Mouse (Mus musculus) neural tube, embryonic 13.5 days (tissue): ENCODE results near the gene Ski. TPM values are rescaled to one million over a fixed set of nuclear protein-coding genes. Genes with fewer than 3 reads are reported as not detected.

ENCODE experiments used
- ATAC-seq: fragments of 200-750 bp; cut with Nextera tagmentation; 2 replicates; pipeline ENCODE4 v1.8.0; 2017; ENCODE audit warnings: low read depth, mild to moderate bottlenecking, moderate TSS enrichment, moderate library complexity
- H3K27ac ChIP-seq: fragments of 300-500 bp; sonication (generic); replicated peaks from 2 replicates; pipeline ENCODE4 v1.5.1; 2015; ENCODE audit warnings: moderate library complexity, mild to moderate bottlenecking, inconsistent platforms
- H3K27me3 ChIP-seq: fragments of 300-500 bp; sonication (generic); 2 replicates; pipeline ENCODE4 v1.6.1; 2015; ENCODE audit warnings: mild to moderate bottlenecking, inconsistent platforms
- H3K36me3 ChIP-seq: fragments of 300-500 bp; sonication (generic); 2 replicates; pipeline ENCODE4 v1.6.1; 2015; ENCODE audit warnings: mild to moderate bottlenecking, inconsistent platforms
- H3K4me1 ChIP-seq: fragments of 300-500 bp; sonication (generic); replicated peaks from 2 replicates; pipeline ENCODE4 v1.6.1; 2015; ENCODE audit warnings: inconsistent platforms
- H3K4me2 ChIP-seq: fragments of 300-500 bp; sonication (generic); 2 replicates; pipeline ENCODE4 v1.6.1; 2015; ENCODE audit warnings: inconsistent platforms, mild to moderate bottlenecking, moderate library complexity
- H3K4me3 ChIP-seq: fragments of 300-500 bp; sonication (generic); 2 replicates; pipeline ENCODE4 v1.5.1; 2015; ENCODE audit warnings: mild to moderate bottlenecking, inconsistent platforms
- H3K9ac ChIP-seq: fragments of 300-500 bp; sonication (generic); 2 replicates; pipeline ENCODE4 v1.6.1; 2015; ENCODE audit warnings: moderate library complexity, mild to moderate bottlenecking, inconsistent platforms
- H3K9me3 ChIP-seq: fragments of 300-500 bp; sonication (generic); 2 replicates; pipeline ENCODE4 v1.6.1; 2016; ENCODE audit warnings: inconsistent platforms
- WGBS: fragments of 180-500 bp; shearing (Covaris S2); methylation state at CpG from one replicate; pipeline ENCODE4 v1.1.7; 2015; 5-methylcytosine and 5-hydroxymethylcytosine counted together
- polyA plus RNA-seq: library from polyadenylated mRNA; unstranded; fragments of >200 nt; fragmentation: Nextera tagmentation; extraction: Ambion mirVana; gene quantifications from 2 replicates; pipeline ENCODE4 v1.2.1, GENCODE M21; 2015

Gene Ski
- polyA plus RNA-seq, 1 experiment from 2014 or later = 11.3 TPM

GRCm38 (mm10) chr4:155151221-155151788 is 71.1 kb downstream of the Ski start:
- peaks cover 29% of the 10 kb centered on the region for H3K4me1 ChIP-seq
- H3K9me3 ChIP-seq = no peaks in the 10 kb centered on the region
- H3K4me3 ChIP-seq = peak overlapping the region; percentile 43
- H3K36me3 ChIP-seq = peaks cover 22% of the 10 kb centered on the region
- no peak; the same call in 1 of the 2 replicates for ATAC-seq
- peak overlapping the region; percentile 77 for H3K9ac ChIP-seq
- H3K27ac ChIP-seq = peak overlapping the region; percentile 52; the same call in 1 of the 2 replicates
- H3K4me2 ChIP-seq = peak overlapping the region; percentile 85
- peaks cover 7% of the 10 kb centered on the region; the same call in 1 of the 2 replicates for H3K27me3 ChIP-seq
- WGBS = 47% methylated on average over 12 of the region's 12 CpGs

- Histone ChIP-seq H3K4me3 (peak overlapping the region; percentile 43), H3K9me3 (no peaks in the 10 kb centered on the region), H3K27ac (peak overlapping the region; percentile 52; the same call in 1 of the 2 replicates), H3K4me1 (peaks cover 35% of the 10 kb centered on the region), H3K9ac (peak overlapping the region; percentile 77), H3K36me3 (peaks cover 14% of the 10 kb centered on the region), H3K4me2 (peak overlapping the region; percentile 85), H3K27me3 (peaks cover 7% of the 10 kb centered on the region; the same call in 1 of the 2 replicates)
- ATAC-seq = peak; percentile 76
- 7% methylated on average over 72 of the region's 73 CpGs for WGBS
These were observed 71.9 kb downstream of the Ski start for GRCm38 (mm10) chr4:155150276-155151113.

GRCm38 (mm10) chr4:155149941-155150275 is 72.5 kb downstream of the Ski start:
- Histone ChIP-seq H3K4me3 (no peak overlapping the region), H3K4me1 (peaks cover 40% of the 10 kb centered on the region), H3K27me3 (peaks cover 7% of the 10 kb centered on the region; the same call in 1 of the 2 replicates), H3K9ac (no peak overlapping the region), H3K36me3 (peaks cover 8% of the 10 kb centered on the region; the same call in 1 of the 2 replicates), H3K9me3 (no peaks in the 10 kb centered on the region), H3K27ac (0 out of 2 replicates have a peak overlapping the region, but pooled peaks have one; percentile 52), H3K4me2 (peak overlapping the region; percentile 85)
- 75% methylated on average over 6 of the region's 6 CpGs for WGBS
- no peak for ATAC-seq

- Histone ChIP-seq H3K9me3 (no peaks in the 10 kb centered on the region), H3K36me3 (0 out of 2 replicates have a peak, but pooled peaks cover 6% of the 10 kb centered on the region), H3K4me1 (peaks cover 48% of the 10 kb centered on the region), H3K27me3 (peaks cover 7% of the 10 kb centered on the region; the same call in 1 of the 2 replicates), H3K4me2 (no peak overlapping the region), H3K9ac (no peak overlapping the region), H3K27ac (no peak overlapping the region), H3K4me3 (no peak overlapping the region)
- ATAC-seq = no peak
- 83% methylated on average over 8 of the region's 8 CpGs for WGBS
These were observed 73.3 kb downstream of the Ski start for GRCm38 (mm10) chr4:155148910-155149698.

- peaks cover 55% of the 10 kb centered on the region for H3K4me1 ChIP-seq
- ATAC-seq = no peak
These were observed 73.9 kb downstream of the Ski start for GRCm38 (mm10) chr4:155148453-155148852.

GRCm38 (mm10) chr4:155146107-155146823 is 76.1 kb downstream of the Ski start:
- WGBS = 69% methylated on average over 14 of the region's 14 CpGs
- H3K27ac ChIP-seq = no peak overlapping the region
- no peaks in the 10 kb centered on the region for H3K9me3 ChIP-seq

More at GRCm38 (mm10) chr4:155148453-155148852, 73.9 kb downstream of the Ski start:
- Histone ChIP-seq H3K4me2 (no peak overlapping the region), H3K27ac (no peak overlapping the region), H3K36me3 (0 out of 2 replicates have a peak, but pooled peaks cover 2% of the 10 kb centered on the region), H3K4me3 (no peak overlapping the region), H3K9ac (no peak overlapping the region), H3K27me3 (peaks cover 7% of the 10 kb centered on the region; the same call in 1 of the 2 replicates), H3K9me3 (no peaks in the 10 kb centered on the region)
- WGBS = 87% methylated on average over 4 of the region's 4 CpGs

GRCm38 (mm10) chr4:155144548-155145180 is 77.7 kb downstream of the Ski start:
- Histone ChIP-seq H3K4me3 (no peak overlapping the region), H3K27me3 (no peaks in the 10 kb centered on the region), H3K9me3 (no peaks in the 10 kb centered on the region), H3K27ac (peak overlapping the region; percentile 86), H3K4me2 (no peak overlapping the region), H3K36me3 (no peaks in the 10 kb centered on the region), H3K4me1 (peaks cover 44% of the 10 kb centered on the region), H3K9ac (no peak overlapping the region)
- no peak for ATAC-seq
- 36% methylated on average over 4 of the region's 4 CpGs for WGBS

More at GRCm38 (mm10) chr4:155146107-155146823, 76.1 kb downstream of the Ski start:
- H3K4me3 ChIP-seq = no peak overlapping the region
- no peak overlapping the region for H3K4me2 ChIP-seq
- no peak overlapping the region for H3K9ac ChIP-seq
- no peak for ATAC-seq
- peaks cover 4% of the 10 kb centered on the region; the same call in 1 of the 2 replicates for H3K27me3 ChIP-seq
- peaks cover 49% of the 10 kb centered on the region for H3K4me1 ChIP-seq
- H3K36me3 ChIP-seq = no peaks in the 10 kb centered on the region

- H3K4me2 ChIP-seq = 0 out of 2 replicates have a peak overlapping the region, but pooled peaks have one; percentile 7
- H3K9me3 ChIP-seq = no peaks in the 10 kb centered on the region
- peaks cover 44% of the 10 kb centered on the region for H3K4me1 ChIP-seq
- WGBS = 30% methylated on average over 12 of the region's 12 CpGs
- no peaks in the 10 kb centered on the region for H3K27me3 ChIP-seq
- H3K27ac ChIP-seq = peak overlapping the region; percentile 86
- peak; percentile 82 for ATAC-seq
- peak overlapping the region; percentile 52 for H3K9ac ChIP-seq
- no peaks in the 10 kb centered on the region for H3K36me3 ChIP-seq
- no peak overlapping the region for H3K4me3 ChIP-seq
These were observed 78.4 kb downstream of the Ski start for GRCm38 (mm10) chr4:155143871-155144502.

- Histone ChIP-seq H3K36me3 (no peaks in the 10 kb centered on the region), H3K4me1 (peaks cover 44% of the 10 kb centered on the region), H3K27ac (peak overlapping the region; percentile 86), H3K4me3 (no peak overlapping the region), H3K4me2 (no peak overlapping the region), H3K9ac (peak overlapping the region; percentile 52), H3K27me3 (no peaks in the 10 kb centered on the region), H3K9me3 (no peaks in the 10 kb centered on the region)
- ATAC-seq = peak; percentile 21
- 49% methylated on average over 2 of the region's 2 CpGs for WGBS
These were observed 79.0 kb downstream of the Ski start for GRCm38 (mm10) chr4:155143411-155143810.

GRCm38 (mm10) chr4:155142836-155143235 is 79.6 kb downstream of the Ski start:
- ATAC-seq = no peak
- Histone ChIP-seq H3K27ac (peak overlapping the region; percentile 86), H3K4me2 (no peak overlapping the region), H3K9ac (no peak overlapping the region), H3K4me1 (peaks cover 44% of the 10 kb centered on the region), H3K27me3 (no peaks in the 10 kb centered on the region), H3K36me3 (no peaks in the 10 kb centered on the region), H3K9me3 (no peaks in the 10 kb centered on the region), H3K4me3 (no peak overlapping the region)
- WGBS = 89% methylated on average over 5 of the region's 5 CpGs
